Mouse (Mus musculus): ENCODE results near the gene Olfr149.

Olfr149 gene

GRCm38 (mm10) chr9:39678557-39678956 is 28.4 kb downstream of the Olfr149 start:
- H3K27me3 ChIP-seq (ENCODE audit: insufficient read depth, low read length) = no peaks in the 10 kb centered on the region
- no peaks in the 10 kb centered on the region for H3K4me1 ChIP-seq (replicated peaks; ENCODE audit: low read depth, low read length)
- no peaks in the 10 kb centered on the region for H3K9me3 ChIP-seq (ENCODE audit: low read length)
- H3K36me3 ChIP-seq (ENCODE audit: insufficient read depth, low read length) = no peaks in the 10 kb centered on the region
- no peak for TF ChIP-seq CTCF (conservative IDR thresholded peaks at IDR 0.05; ENCODE audit: low read length)
- H3K4me3 ChIP-seq (replicated peaks; ENCODE audit: low read length) = no peak overlapping the region

GRCm38 (mm10) chr9:39674820-39675219 is 32.1 kb downstream of the Olfr149 start:
- no peak overlapping the region for H3K4me3 ChIP-seq (replicated peaks; ENCODE audit: low read length)
- H3K27me3 ChIP-seq (ENCODE audit: insufficient read depth, low read length) = no peaks in the 10 kb centered on the region
- H3K4me1 ChIP-seq (replicated peaks; ENCODE audit: low read depth, low read length) = no peaks in the 10 kb centered on the region
- H3K9me3 ChIP-seq (ENCODE audit: low read length) = no peaks in the 10 kb centered on the region
- TF ChIP-seq NANOG (IDR thresholded peaks at IDR 0.05; ENCODE audit: borderline replicate concordance, low read length) = no peak
- TF ChIP-seq POU5F1 (IDR thresholded peaks at IDR 0.05; ENCODE audit: borderline replicate concordance, low read length) = no peak
- TF ChIP-seq CTCF (conservative IDR thresholded peaks at IDR 0.05; ENCODE audit: low read length) = no peak
- no peaks in the 10 kb centered on the region for H3K36me3 ChIP-seq (ENCODE audit: insufficient read depth, low read length)

- Histone ChIP-seq H3K27me3 (ENCODE audit: insufficient read depth, low read length) (no peaks in the 10 kb centered on the region), H3K4me3 (replicated peaks; ENCODE audit: low read length) (no peak overlapping the region), H3K9me3 (ENCODE audit: low read length) (peaks cover 19% of the 10 kb centered on the region), H3K36me3 (ENCODE audit: insufficient read depth, low read length) (no peaks in the 10 kb centered on the region), H3K4me1 (replicated peaks; ENCODE audit: low read depth, low read length) (no peaks in the 10 kb centered on the region)
- no peak for TF ChIP-seq POU5F1 (IDR thresholded peaks at IDR 0.05; ENCODE audit: borderline replicate concordance, low read length)
- TF ChIP-seq NANOG (IDR thresholded peaks at IDR 0.05; ENCODE audit: borderline replicate concordance, low read length) = no peak
- no peak for TF ChIP-seq CTCF (conservative IDR thresholded peaks at IDR 0.05; ENCODE audit: low read length)
Observed at GRCm38 (mm10) chr9:39669723-39670122, 37.2 kb downstream of the Olfr149 start.

- Histone ChIP-seq H3K9me3 (ENCODE audit: low read length) (peaks cover 47% of the 10 kb centered on the region), H3K4me1 (replicated peaks; ENCODE audit: low read depth, low read length) (no peaks in the 10 kb centered on the region), H3K27me3 (ENCODE audit: insufficient read depth, low read length) (no peaks in the 10 kb centered on the region), H3K36me3 (ENCODE audit: insufficient read depth, low read length) (no peaks in the 10 kb centered on the region), H3K4me3 (replicated peaks; ENCODE audit: low read length) (no peak within 1 kb of the TSS)
- TF ChIP-seq CTCF (conservative IDR thresholded peaks at IDR 0.05; ENCODE audit: low read length) (no peak), POU5F1 (IDR thresholded peaks at IDR 0.05; ENCODE audit: borderline replicate concordance, low read length) (no peak), NANOG (IDR thresholded peaks at IDR 0.05; ENCODE audit: borderline replicate concordance, low read length) (no peak)
Observed at GRCm38 (mm10) chr9:39666905-39667304, 40.0 kb downstream of the Olfr149 start, which contains the start of gene Olfr963. Gene Olfr963 (plus strand): TSS chr9:39667205.

- H3K27me3 ChIP-seq (ENCODE audit: insufficient read depth, low read length) = no peaks in the 10 kb centered on the region
- no peaks in the 10 kb centered on the region for H3K36me3 ChIP-seq (ENCODE audit: insufficient read depth, low read length)
- no peaks in the 10 kb centered on the region for H3K4me1 ChIP-seq (replicated peaks; ENCODE audit: low read depth, low read length)
- TF ChIP-seq NANOG (IDR thresholded peaks at IDR 0.05; ENCODE audit: borderline replicate concordance, low read length) = no peak
- TF ChIP-seq CTCF (conservative IDR thresholded peaks at IDR 0.05; ENCODE audit: low read length) = no peak
- TF ChIP-seq POU5F1 (IDR thresholded peaks at IDR 0.05; ENCODE audit: borderline replicate concordance, low read length) = no peak
- no peaks in the 10 kb centered on the region for H3K9me3 ChIP-seq (ENCODE audit: low read length)
- no peak overlapping the region for H3K4me3 ChIP-seq (replicated peaks; ENCODE audit: low read length)
Observed at GRCm38 (mm10) chr9:39654756-39655396, 52.0 kb downstream of the Olfr149 start.
